Mouse (Mus musculus) neutrophil, adult 5-6 weeks (primary cell): ENCODE measurements around the gene Fpgs. TPM values are rescaled to one million over a fixed set of nuclear protein-coding genes. Genes with fewer than 3 reads are reported as not detected.

Experiments
- ATAC-seq: fragments of 151-379, 151-347 bp; 2 replicates; pipeline ENCODE4 v1.8.0; 2017; ENCODE audit warnings: mild to moderate bottlenecking, moderate TSS enrichment; ENCODE audit not compliant: insufficient number of reproducible peaks, poor library complexity, low FRiP score, severe bottlenecking; ENCODE audit errors: extremely low read depth
- total RNA-seq: library from RNA; stranded (forward); fragments of 200-1000 nt; gene quantifications from 2 replicates; pipeline ENCODE4 v1.2.3, GENCODE M21; 2017

Fpgs gene
- total RNA-seq, 1 experiment from 2014 or later: 10.1 TPM

DNA sequence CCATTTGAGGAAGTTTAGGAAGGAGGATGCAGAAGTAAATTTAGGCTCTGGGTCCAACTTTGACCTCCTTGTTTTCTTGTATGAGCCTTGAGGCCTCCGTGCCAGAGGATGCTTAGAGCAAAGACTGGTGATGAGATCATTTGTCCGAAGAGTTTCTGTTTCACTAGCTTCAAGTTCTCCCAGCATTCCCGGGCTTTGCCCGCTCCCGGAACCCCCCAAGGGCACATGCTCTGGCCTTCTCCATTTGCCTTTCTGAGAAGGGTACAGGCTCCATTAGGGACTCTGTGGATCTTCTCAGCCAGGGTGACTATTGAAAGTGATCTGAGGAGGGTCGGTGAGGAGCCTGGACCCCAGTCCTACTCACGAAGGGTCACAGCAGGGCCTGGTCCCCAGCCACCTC lies 56.6 kb downstream of the Fpgs start:
- no peak for ATAC-seq

GRCm38 (mm10) chr2:32646379-32647056 lies 57.4 kb downstream of the Fpgs start, which contains the start of gene Eng:
TSS of gene Eng (plus strand) at chr2:32646595.
- ATAC-seq: no peak

- no peak for ATAC-seq
Observed at GRCm38 (mm10) chr2:32645647-32646046, 58.3 kb downstream of the Fpgs start.

DNA sequence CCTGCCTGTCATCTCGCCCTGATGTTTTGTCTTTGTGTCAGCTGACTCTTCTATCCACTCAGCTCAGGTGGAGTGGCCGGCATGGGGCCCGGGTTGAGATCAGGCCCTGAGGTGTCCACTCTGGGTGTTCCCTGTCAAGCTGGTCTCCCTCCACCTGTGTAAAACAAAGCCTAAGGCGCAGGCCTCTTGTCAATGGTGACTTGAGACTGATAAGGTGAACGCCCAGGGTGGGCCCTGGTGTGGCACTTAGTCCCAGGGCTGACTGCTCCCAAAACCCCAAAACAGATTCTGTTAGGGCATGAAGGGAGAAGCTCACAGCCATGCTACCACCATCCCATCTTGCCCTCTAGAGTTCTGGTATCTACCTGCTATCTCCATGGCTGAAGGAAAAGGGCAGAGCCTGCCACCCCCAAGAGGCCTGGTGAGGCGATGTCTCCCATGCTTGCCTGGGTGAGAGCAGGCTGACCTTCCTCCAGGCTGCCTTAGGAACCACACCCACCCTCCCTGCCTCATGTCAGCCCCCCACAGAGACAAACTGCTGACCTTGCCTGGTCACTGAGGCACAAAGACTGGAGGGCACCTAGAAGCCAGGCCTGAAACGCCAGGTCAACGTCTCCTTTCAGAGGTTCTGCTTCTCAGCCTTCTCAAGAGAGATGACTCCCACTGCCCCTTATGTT lies 59.0 kb downstream of the Fpgs start:
- no peak for ATAC-seq

- ATAC-seq: no peak
Observed at GRCm38 (mm10) chr2:32644083-32644482, 59.9 kb downstream of the Fpgs start.

- ATAC-seq: no peak
Observed at GRCm38 (mm10) chr2:32642813-32643212, 61.1 kb downstream of the Fpgs start.

- ATAC-seq: no peak
Observed at GRCm38 (mm10) chr2:32641810-32642209, 62.1 kb downstream of the Fpgs start.

GRCm38 (mm10) chr2:32640550-32641051 lies 63.3 kb downstream of the Fpgs start:
- ATAC-seq: no peak

DNA sequence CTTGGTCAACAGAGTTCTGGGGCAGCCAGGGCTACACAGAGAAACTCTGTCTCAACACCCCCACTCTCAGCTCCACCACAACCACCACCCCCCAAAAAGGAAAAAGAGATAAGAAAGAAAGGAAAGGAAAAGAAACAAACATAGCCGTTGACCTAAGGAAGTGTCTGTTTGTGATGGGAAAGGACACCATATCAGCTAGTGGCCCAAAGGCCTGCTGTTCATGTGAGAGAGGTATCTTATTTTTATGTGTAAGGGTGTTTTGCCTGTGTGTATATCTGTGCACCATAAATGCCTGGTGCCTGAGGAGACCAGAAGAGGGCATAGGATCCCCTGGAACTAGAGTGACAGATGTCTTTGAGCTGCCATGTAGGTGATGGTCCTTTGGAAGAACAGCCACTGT lies 64.3 kb downstream of the Fpgs start:
- ATAC-seq: no peak

DNA sequence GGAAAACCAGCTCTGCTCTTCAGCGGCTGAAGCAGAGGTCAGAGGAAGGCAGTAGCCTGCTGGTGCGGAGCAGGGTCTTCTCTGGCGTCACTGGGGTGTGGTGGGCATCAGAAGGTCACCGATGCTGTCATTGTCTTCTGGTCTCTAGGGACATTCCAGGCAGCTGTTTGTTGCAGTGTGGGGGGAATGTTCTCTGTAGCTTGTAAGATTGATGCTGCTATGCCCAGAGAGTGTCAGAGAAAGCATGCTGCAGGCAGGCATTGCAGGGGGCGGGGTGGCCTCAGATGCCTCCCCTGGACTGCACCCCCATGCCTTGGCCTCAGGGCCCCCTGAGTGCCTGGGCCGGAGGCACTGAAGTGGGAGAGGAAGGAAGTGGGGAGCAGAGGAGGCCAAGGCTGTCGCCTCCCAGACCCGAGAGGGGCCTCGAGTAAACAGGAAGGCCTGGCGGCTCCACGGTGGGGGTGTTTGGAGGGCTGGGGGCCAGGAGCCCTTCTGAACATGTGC lies 66.1 kb downstream of the Fpgs start:
- peak; percentile 51 for ATAC-seq

DNA sequence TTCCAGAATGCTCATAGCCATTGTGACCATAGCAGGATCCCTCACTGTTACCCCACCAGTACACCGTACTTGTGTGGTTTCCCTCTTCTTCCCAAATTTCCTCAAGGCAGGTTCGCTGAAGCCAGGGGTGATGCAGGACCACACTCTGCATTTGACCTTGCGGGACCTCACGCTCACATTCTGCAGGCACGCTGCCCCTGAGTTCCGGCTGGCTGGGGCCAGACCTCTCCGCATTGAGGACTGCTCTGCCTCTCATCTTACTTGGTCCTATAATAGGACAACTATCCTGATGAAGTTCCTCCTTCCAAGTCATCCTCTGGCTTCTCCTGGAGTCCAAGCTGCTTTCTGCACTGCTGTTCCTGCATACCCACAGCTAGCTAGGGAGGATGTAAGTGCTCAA lies 67.3 kb downstream of the Fpgs start:
- no peak for ATAC-seq

DNA sequence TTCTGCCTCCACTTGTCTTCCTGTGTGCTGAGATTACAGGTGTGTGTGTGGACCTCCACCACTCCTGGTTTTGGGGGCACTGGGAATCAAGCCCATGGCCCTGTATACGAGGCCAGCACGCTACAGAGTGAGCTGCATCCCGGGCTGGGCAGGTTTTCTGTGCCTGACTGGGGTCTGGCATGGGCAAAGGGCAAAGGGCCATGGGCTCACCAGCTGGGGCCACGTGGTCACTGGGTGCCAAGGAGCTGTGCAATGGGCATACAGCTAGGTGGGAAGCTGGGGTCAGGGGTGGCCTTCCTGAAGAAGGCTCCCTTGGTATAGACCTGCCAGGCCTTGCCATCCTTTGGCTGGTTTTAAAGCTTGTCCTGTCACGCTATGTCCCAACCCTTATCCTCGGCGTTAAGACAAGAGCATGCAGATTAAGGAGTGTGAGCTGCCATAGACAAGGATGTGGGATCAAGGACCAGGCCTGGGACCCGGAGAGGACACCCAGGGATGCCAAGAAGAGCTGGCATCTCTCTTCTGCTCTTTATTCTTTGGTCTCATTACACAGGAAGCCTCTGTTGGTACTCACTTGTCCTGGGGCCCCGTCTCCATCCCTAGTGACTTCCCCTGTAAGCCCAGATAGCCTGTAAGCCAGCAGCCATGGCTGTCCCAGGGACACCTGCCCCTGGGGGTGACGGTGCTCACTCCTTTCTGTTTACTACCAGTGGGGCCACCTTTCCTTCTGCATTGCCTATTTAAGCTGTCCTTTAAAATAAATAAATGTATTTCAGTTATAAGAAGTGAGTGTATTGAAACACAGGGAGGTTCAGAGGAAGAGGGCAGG lies 69.5 kb downstream of the Fpgs start:
- ATAC-seq: no peak

GRCm38 (mm10) chr2:32633660-32634059 lies 70.3 kb downstream of the Fpgs start:
- ATAC-seq: no peak

Other genes starting within 250 kb of the Fpgs start
- gene Fam102a, start 168.8 kb downstream of the Fpgs start, total RNA-seq: 36.8 and 38.4 TPM in 2 replicates
- 38.6 and 47.6 TPM in 2 replicates for gene Dpm2, start 133.3 kb downstream of the Fpgs start, total RNA-seq
- gene Pip5kl1, start 129.3 kb downstream of the Fpgs start, total RNA-seq: 1.3 and 1.4 TPM in 2 replicates
- not detected in 2 replicates for gene 9430097D07Rik, start 128.5 kb downstream of the Fpgs start, total RNA-seq
- gene St6galnac4, start 117.0 kb downstream of the Fpgs start, total RNA-seq: 13.6 and 16.9 TPM in 2 replicates
- gene St6galnac6, start 104.4 kb downstream of the Fpgs start, total RNA-seq: 4.7 and 5.4 TPM in 2 replicates
- gene Ak1, start 82.4 kb downstream of the Fpgs start, total RNA-seq: not detected in 2 replicates
- gene Eng, start 57.5 kb downstream of the Fpgs start, total RNA-seq: 0.25 TPM in 1 of 2 replicates, not detected in the other
- gene Cdk9, start 8.9 kb upstream of the Fpgs start, total RNA-seq: 97.2 and 121 TPM in 2 replicates
- gene Sh2d3c, start 16.9 kb upstream of the Fpgs start, total RNA-seq: 151 and 152 TPM in 2 replicates
- gene 6330409D20Rik, start 36.9 kb upstream of the Fpgs start, total RNA-seq: not detected in 2 replicates
- gene Tor2a, start 53.1 kb upstream of the Fpgs start, total RNA-seq: 28.0 and 31.1 TPM in 2 replicates
- 0.12 and 0.47 TPM in 2 replicates for gene Ttc16, start 71.5 kb upstream of the Fpgs start, total RNA-seq
- 2.0 TPM in 1 of 2 replicates, not detected in the other for gene Ptrh1, start 71.6 kb upstream of the Fpgs start, total RNA-seq
- gene Cfap157, start 80.3 kb upstream of the Fpgs start, total RNA-seq: not detected in 2 replicates
- 2.3 and 3.3 TPM in 2 replicates for gene Stxbp1, start 143.1 kb upstream of the Fpgs start, total RNA-seq
- gene Fam129b, start 172.0 kb upstream of the Fpgs start, total RNA-seq: 6.1 and 9.7 TPM in 2 replicates